Mouse (Mus musculus): ENCODE data around the gene Smpx. TPM values are rescaled to one million over a fixed set of nuclear protein-coding genes. Genes with fewer than 3 reads are reported as not detected.
A peak's percentile ranks its signal among the peaks of the same experiment; 100 is the strongest.

Smpx gene
- total and polyA plus RNA-seq, 3 experiments: not detected

GRCm38 (mm10) chrX:157671820-157672219 lies 26.9 kb upstream of the Smpx start:
- no peak for DNase-seq (ENCODE audit: extremely low read depth)
- no peak overlapping the region for H3K4me3 ChIP-seq (replicated peaks in 1 of 3; ENCODE audit: low read depth in 2 of 3, low read length in 2 of 3, poor library complexity in 1 of 3)
- no peak overlapping the region for H3K27ac ChIP-seq (ENCODE audit: insufficient read depth, low read depth)
- no peaks in the 10 kb centered on the region for H3K27me3 ChIP-seq (replicated peaks)
- H3K9me3 ChIP-seq (replicated peaks; ENCODE audit: low read length): no peaks in the 10 kb centered on the region
- no peaks in the 10 kb centered on the region for H3K36me3 ChIP-seq (replicated peaks in 1 of 2; ENCODE audit: control insufficient read depth in 1 of 2, insufficient read depth in 1 of 2, low read length in 1 of 2)
- H3K4me2 ChIP-seq (ENCODE audit: insufficient read depth, low read depth, poor library complexity, severe bottlenecking): no peak overlapping the region
- TF ChIP-seq UBTF (IDR thresholded peaks at IDR 0.05; ENCODE audit: low read depth, low read length) (no peak), CTCF (conservative IDR thresholded peaks at IDR 0.05 in 1 of 2, IDR thresholded peaks at IDR 0.05 in 1 of 2; ENCODE audit: low read depth in 2 of 2, low read length in 2 of 2) (peak in 1 of 2 experiments; percentile 35; a peak in 2 of 4 replicates), JUND (conservative IDR thresholded peaks at IDR 0.05; ENCODE audit: low read depth, low read length) (no peak), NRF1 (IDR thresholded peaks at IDR 0.05; ENCODE audit: low read depth, low read length) (no peak)
- no peak overlapping the region for H3K9ac ChIP-seq (ENCODE audit: insufficient read depth, low read depth)
- dilution Hi-C loops (cut with MboI; ENCODE audit: extremely low pct_ligation_motif_present, extremely low pct_unique_long_range_greater_than_20kb, low sequenced_read_pairs) (no loop called here), in situ Hi-C loops (cut with MboI; ENCODE audit: low pct_ligation_motif_present, low pct_unique_long_range_greater_than_20kb, low sequenced_read_pairs) (no loop called here)
- no peaks in the 10 kb centered on the region for H3K4me1 ChIP-seq (ENCODE audit: control insufficient read depth in 1 of 2, insufficient read depth in 2 of 2)
- H3K79me2 ChIP-seq (replicated peaks; ENCODE audit: control insufficient read depth, extremely low read depth, insufficient read depth, poor library complexity, severe bottlenecking): no peaks in the 10 kb centered on the region

GRCm38 (mm10) chrX:157674667-157675350 lies 23.9 kb upstream of the Smpx start:
- no peak overlapping the region for H3K4me2 ChIP-seq (ENCODE audit: insufficient read depth, low read depth, poor library complexity, severe bottlenecking)
- no peaks in the 10 kb centered on the region for H3K4me1 ChIP-seq (ENCODE audit: control insufficient read depth in 1 of 2, insufficient read depth in 2 of 2)
- no peaks in the 10 kb centered on the region for H3K79me2 ChIP-seq (replicated peaks; ENCODE audit: control insufficient read depth, extremely low read depth, insufficient read depth, poor library complexity, severe bottlenecking)
- no peaks in the 10 kb centered on the region for H3K9me3 ChIP-seq (replicated peaks; ENCODE audit: low read length)
- no peak overlapping the region for H3K27ac ChIP-seq (ENCODE audit: insufficient read depth, low read depth)
- no peaks in the 10 kb centered on the region for H3K27me3 ChIP-seq (replicated peaks)
- no peak overlapping the region for H3K4me3 ChIP-seq (replicated peaks in 1 of 3; ENCODE audit: low read depth in 2 of 3, low read length in 2 of 3, poor library complexity in 1 of 3)
- TF ChIP-seq POLR2AphosphoS2 (IDR thresholded peaks at IDR 0.05; ENCODE audit: low read depth, low read length) (no peak), CTCF (conservative IDR thresholded peaks at IDR 0.05 in 1 of 2, IDR thresholded peaks at IDR 0.05 in 1 of 2; ENCODE audit: low read depth in 2 of 2, low read length in 2 of 2) (no peak), ETS1 (conservative IDR thresholded peaks at IDR 0.05; ENCODE audit: low read depth, low read length) (no peak), MYC (IDR thresholded peaks at IDR 0.05; ENCODE audit: low read depth, low read length) (no peak), JUN (IDR thresholded peaks at IDR 0.05; ENCODE audit: insufficient read depth, low read depth, low read length) (no peak), E2F4 (IDR thresholded peaks at IDR 0.05; ENCODE audit: insufficient replicate concordance, low read depth, low read length) (no peak), BHLHE40 (IDR thresholded peaks at IDR 0.05; ENCODE audit: low read depth, low read length) (no peak), SMC3 (IDR thresholded peaks at IDR 0.05; ENCODE audit: low read depth, low read length) (no peak), GABPA (IDR thresholded peaks at IDR 0.05; ENCODE audit: insufficient replicate concordance, low read depth, low read length) (no peak), TCF12 (IDR thresholded peaks at IDR 0.05; ENCODE audit: low read depth, low read length) (no peak), POLR2A (IDR thresholded peaks at IDR 0.05; ENCODE audit: low read depth, low read length) (no peak), MAX (IDR thresholded peaks at IDR 0.05; ENCODE audit: low read length) (no peak), ZC3H11A (IDR thresholded peaks at IDR 0.05; ENCODE audit: low read depth, low read length) (no peak), NELFE (IDR thresholded peaks at IDR 0.05; ENCODE audit: low read depth, low read length) (no peak), NRF1 (IDR thresholded peaks at IDR 0.05; ENCODE audit: low read depth, low read length) (no peak), CHD1 (IDR thresholded peaks at IDR 0.05; ENCODE audit: low read depth, low read length) (no peak), USF2 (conservative IDR thresholded peaks at IDR 0.05; ENCODE audit: low read depth, low read length) (no peak), MAZ (IDR thresholded peaks at IDR 0.05; ENCODE audit: low read depth, low read length) (no peak)
- H3K36me3 ChIP-seq (replicated peaks in 1 of 2; ENCODE audit: control insufficient read depth in 1 of 2, insufficient read depth in 1 of 2, low read length in 1 of 2): no peaks in the 10 kb centered on the region
- dilution Hi-C loops (cut with MboI; ENCODE audit: extremely low pct_ligation_motif_present, extremely low pct_unique_long_range_greater_than_20kb, low sequenced_read_pairs) (no loop called here), in situ Hi-C loops (cut with MboI; ENCODE audit: low pct_ligation_motif_present, low pct_unique_long_range_greater_than_20kb, low sequenced_read_pairs) (no loop called here)
- DNase-seq (ENCODE audit: extremely low read depth): no peak
- no peak overlapping the region for H3K9ac ChIP-seq (ENCODE audit: insufficient read depth, low read depth)

Measured in CH12.LX (cell line).